Mouse (Mus musculus) urinary bladder, postnatal 25 days (tissue): ENCODE measurements around the gene Pkd1l2.

Source experiments
- DNase-seq: peaks from one replicate; pipeline ENCODE4 v3.0.0; 2022; ENCODE audit warnings: low spot score

The Pkd1l2 gene

DNA sequence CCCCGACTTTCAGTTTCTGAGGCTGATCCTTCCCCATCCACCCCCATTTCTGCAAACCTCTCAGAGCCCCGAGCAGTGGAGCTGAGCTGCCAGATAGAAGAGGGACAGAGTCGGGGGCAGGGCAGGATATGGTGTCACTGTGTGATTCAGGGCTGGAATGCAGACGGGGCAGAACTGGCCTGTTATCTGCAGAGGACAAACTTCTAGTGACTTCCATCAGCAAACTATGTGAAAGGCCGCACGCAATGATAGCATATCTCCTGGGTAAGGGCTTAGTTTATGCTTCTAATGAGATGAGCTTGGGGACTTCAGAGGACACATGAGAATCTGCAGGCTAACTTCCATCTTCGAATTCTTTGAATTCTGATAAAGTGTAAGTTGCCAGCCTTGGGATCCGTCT, 3.3 kb upstream of the Pkd1l2 start:
- peak; percentile 39 for DNase-seq

- no peak for DNase-seq
Measured at GRCm38 (mm10) chr8:117082947-117083559, 804 bp upstream of the Pkd1l2 start.

- DNase-seq: no peak
Measured at GRCm38 (mm10) chr8:117079652-117080051, 2.6 kb downstream of the Pkd1l2 start.

DNA sequence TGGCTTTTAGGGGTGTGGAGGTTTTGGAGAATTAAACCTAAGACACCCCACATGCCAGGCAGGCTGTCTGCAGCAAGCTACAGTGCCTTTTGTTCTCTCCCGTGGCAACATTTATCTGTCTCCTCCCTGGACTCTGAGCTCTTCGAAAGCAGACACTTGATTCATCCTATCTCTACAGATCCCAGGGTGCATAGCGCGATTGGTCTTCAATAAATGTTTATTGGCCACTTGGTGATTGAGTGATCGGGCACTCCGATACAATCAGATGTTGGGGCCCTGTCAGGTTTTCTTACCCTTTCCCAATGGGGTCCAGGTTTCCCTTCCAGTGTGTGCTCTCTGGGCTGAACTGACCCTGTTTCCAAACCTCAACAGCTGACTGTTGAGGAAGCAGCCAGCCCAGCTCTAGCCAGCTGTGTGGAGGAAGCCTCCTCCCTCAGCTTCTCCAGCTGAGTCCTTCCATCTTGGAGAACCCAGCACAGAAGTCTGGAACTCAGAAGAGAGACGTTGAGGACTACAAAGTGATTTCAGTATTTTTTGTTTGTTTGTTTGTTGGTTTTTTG, 3.8 kb downstream of the Pkd1l2 start:
- no peak for DNase-seq

- DNase-seq: no peak
Measured at GRCm38 (mm10) chr8:117074350-117075182, 7.7 kb downstream of the Pkd1l2 start.

DNA sequence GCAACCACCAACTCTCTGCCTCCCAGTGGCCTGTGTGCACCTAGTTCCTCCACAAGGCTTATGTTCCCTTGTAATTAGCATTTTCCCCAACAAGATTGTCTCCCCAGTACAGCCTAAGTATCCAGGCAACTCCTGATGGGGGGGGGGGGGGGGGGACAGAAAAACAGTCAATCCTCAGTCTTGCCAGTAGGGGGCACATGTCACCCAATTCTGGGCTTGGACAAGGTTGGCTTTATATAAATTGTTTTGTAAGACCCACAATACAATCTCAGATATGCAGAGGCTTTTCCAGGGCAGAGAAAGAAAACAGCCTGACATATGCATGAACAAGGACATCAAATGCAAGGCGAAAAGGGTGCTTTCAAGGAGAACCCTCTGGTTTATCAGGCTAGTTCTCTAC, 12.5 kb downstream of the Pkd1l2 start:
- no peak for DNase-seq

GRCm38 (mm10) chr8:117068294-117068693, 14.0 kb downstream of the Pkd1l2 start:
- no peak for DNase-seq

DNA sequence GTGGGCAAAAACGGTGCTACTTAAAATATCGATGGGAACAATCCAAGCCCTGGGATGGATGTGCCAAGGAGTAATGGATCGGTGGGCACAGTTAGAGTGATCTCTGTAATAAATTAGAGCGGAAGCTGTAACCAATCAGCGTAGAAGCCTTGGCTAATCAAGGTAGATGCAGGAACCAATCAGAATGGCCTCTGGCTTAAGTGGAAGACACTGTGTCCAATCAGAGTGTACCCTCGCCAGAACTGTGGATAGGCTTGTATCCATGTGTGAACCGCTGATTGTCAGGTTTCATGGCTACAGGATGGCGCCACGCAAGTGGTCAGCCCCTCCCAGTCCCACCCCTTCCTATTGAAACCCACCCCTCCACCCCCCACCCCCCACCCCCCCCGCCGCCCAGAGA, 14.9 kb downstream of the Pkd1l2 start:
- no peak for DNase-seq

DNA sequence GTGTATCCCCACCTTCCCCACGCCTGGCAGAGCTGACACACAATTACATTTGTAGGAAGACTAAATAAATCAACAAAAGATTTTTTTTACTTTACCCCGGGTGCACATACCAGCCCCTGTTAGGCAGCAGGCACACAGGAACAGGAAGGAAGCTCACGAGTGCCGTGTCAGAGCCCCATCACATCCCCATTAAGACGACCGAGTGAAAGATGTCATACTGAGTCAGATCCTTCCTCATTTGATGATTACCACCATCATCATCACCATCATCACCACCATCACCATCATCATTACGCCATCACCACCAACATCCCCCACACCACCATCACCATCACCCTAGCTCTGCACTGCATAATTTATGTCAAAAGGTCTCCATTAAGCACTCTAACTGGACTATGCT, 15.3 kb downstream of the Pkd1l2 start:
- no peak for DNase-seq

GRCm38 (mm10) chr8:117061180-117061880, 20.9 kb downstream of the Pkd1l2 start:
- no peak for DNase-seq

DNA sequence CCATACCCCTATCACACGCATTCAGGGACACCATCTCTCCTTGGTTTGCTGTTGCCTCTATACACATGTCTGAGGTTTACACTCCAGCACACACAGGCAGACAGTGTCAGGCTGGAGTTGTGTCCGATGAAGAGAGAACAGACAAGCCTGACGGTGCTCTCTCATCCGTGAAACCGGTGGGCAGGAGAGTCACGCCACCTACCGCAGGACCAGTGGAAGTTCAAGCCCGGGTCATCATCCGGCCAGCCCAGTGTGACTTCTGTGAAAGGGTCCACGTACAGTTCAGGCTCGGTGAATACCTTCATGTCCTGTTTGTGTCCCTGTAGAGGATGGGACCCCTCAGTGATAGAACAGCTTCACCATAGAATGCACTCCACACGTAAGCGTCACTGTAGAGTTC, 21.9 kb downstream of the Pkd1l2 start:
- DNase-seq: no peak

GRCm38 (mm10) chr8:117059021-117059420, 23.2 kb downstream of the Pkd1l2 start:
- DNase-seq: no peak

GRCm38 (mm10) chr8:117055097-117055496, 27.2 kb downstream of the Pkd1l2 start:
- DNase-seq: no peak

DNA sequence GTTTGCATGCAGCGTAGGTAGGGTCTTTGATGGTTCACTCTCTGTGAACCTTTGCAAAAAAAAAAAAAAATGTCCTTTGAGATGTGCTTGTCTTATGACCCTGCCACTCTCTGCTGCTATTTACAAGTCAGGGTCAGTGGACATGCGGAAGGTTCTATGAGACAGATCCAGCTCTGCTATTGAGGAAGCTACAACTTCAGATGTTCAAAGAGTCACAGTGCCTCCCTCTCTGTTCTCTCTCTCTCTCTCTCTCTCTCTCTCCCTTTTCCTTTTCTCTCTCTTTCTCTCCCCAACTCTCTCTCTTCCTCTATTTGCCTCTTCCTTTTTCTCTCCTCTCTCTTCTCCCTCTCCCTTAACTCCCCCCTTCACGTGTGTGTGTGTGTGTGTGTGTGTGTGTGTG, 28.1 kb downstream of the Pkd1l2 start:
- no peak for DNase-seq

DNA sequence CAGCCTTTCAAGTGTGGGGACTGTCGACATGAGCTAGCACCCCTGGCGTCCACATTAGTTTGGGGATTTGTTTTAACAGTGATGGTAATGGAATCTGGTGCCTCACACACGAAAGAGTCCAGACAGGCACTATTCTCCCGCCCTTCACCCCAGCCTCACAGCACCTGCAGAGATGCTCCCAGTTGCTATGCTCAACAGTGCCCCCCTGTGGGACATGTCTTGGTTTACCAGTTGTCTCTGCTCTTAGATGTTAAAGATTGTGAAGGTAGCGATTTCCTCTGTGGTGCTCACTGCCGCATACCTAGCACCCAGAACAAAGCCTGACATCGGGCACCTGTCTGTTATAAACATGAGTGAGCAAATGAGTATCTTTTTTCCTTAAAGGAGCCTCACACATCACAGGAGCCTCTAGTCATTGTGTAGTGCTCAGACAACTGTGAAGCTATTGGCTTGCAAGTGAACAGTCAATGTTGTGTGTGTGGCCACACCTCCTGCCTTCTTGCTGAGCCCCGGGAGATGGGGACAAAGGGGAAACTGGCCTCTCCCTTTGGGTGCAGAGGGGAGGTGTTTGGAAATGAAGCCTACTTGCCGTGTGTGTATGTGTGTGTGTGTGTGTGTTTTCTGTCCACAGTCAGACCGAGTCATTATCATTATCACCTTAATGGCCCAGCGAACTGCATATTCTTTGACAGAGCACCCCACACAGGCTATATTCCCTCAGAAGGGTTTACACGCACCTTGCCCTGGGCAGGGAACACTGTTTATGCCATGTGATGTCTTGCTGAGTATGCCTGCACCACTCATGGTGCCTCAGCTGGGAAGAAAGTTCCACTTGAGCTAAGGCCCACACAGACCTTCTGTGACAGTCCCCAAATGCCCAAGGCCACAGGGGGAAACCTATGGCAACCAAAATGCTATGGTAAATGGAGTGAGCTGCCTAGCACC, 28.8 kb downstream of the Pkd1l2 start:
- DNase-seq: no peak

- DNase-seq: no peak
Measured at GRCm38 (mm10) chr8:117051316-117051715, 30.9 kb downstream of the Pkd1l2 start.

DNA sequence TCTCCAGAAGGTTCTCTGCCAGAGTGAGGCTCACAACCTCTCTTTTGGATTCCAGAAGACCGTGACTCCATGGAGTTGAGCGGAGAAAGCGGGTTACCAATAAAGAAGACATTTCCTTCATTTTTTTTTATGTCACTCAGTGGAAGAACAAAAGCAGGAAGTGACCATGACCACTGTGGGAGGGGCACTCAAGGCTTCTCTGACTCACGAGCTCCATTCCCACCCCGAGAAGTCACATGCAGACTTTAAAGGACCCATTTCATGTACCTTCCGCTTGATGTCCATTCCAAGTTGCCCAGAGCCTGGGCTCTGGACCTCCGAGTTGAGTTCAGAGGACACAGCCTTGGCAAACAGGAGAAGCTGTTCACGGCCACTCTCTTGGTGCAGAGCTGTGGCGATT, 31.5 kb downstream of the Pkd1l2 start:
- DNase-seq: no peak

GRCm38 (mm10) chr8:117049444-117049843, 32.8 kb downstream of the Pkd1l2 start:
- no peak for DNase-seq

DNA sequence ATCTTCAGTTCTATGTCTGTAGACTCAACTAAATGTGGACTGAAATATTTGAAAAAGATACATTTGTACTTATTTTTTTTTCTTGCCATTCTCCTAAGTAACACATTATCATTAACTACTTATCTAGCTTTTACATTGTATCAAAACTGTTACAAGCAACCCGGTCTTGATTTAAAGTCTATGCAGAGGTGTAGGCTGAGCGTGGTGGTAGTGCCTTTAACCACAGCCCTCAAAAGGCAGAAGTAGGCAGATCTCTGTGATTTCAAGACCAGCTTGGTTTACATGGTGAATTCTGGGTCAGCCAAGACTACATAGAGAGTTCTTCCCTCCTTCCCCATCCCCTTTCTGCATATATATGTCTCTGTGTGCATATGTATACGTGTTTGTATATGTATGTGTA, 38.7 kb downstream of the Pkd1l2 start:
- DNase-seq: no peak

DNA sequence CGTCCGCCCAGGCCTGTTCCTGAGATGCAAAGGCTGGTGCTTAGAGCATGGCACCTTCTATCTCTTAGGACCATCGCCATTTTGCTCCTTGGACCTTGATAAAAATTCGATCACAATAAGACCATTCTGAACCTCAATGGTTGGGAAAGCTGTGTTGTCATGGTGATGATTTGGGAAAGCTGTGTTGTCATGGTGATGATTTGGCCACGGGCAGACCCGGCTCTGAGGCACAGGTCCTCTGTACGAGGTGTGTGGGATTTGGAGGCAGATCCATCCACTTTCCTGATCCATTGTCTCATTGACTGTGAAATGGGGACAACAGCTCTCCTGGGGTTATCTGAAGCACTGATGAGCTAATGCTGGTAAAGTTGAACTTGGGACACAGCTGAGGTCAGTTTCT, 42.4 kb downstream of the Pkd1l2 start:
- DNase-seq: no peak

DNA sequence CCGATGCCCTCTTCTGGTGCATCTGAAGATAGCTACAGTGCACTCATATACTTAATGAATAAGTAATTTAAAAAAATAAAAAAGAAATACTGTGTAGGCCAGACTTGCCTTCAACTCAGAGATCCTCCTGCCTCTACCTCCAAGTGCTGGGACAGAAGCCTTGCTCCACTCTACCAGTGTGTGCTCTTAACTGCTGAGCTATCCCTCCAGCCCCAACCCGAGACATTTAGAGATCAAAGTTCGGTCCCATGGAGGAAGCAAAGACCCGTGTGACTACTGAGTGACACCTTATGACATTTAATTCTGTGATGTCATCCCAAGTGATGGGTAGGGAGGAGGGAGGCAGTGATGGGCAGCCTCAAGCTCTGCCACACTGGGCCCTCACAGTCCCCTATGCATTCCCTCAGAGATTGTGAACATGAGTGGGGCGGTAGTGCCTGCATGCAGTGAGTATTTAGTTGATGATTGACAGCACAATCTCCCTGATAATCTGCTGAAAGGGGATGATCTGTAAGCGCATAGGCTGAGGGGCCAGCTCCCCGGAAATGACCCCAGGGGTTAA, 44.8 kb downstream of the Pkd1l2 start:
- no peak for DNase-seq
